Mouse (Mus musculus): ENCODE data around the gene Tnp2.

- no peak for TF ChIP-seq TAL1 (IDR thresholded peaks at IDR 0.05; ENCODE audit: low read length)
- TF ChIP-seq GATA1 (IDR thresholded peaks at IDR 0.05; ENCODE audit: low read length) = no peak
Observed at GRCm38 (mm10) chr16:10777579-10778160, 10.8 kb downstream of the Tnp2 start.

Data from erythroblast, embryonic 14.5 days (primary cell).